Mouse (Mus musculus) neural tube, embryonic 15.5 days (tissue): ENCODE measurements around the gene Trpc7. TPM values are rescaled to one million over a fixed set of nuclear protein-coding genes. Genes with fewer than 3 reads are reported as not detected.

ENCODE experiments used
- ATAC-seq: fragments of 200-750 bp; cut with Nextera tagmentation; 2 replicates; pipeline ENCODE4 v1.8.0; 2017; ENCODE audit warnings: mild to moderate bottlenecking, moderate TSS enrichment, moderate library complexity; ENCODE audit not compliant: low FRiP score
- H3K27ac ChIP-seq: fragments of 300-500 bp; sonication (generic); replicated peaks from 2 replicates; pipeline ENCODE4 v1.5.1; 2015; ENCODE audit warnings: mild to moderate bottlenecking, inconsistent platforms
- H3K27me3 ChIP-seq: fragments of 300-500 bp; sonication (generic); replicated peaks from 2 replicates; pipeline ENCODE4 v1.6.1; 2015; ENCODE audit warnings: inconsistent platforms
- H3K36me3 ChIP-seq: fragments of 300-500 bp; sonication (generic); 2 replicates; pipeline ENCODE4 v1.6.1; 2015; ENCODE audit warnings: inconsistent platforms
- H3K4me1 ChIP-seq: fragments of 300-500 bp; sonication (generic); 2 replicates; pipeline ENCODE4 v1.6.1; 2015; ENCODE audit warnings: inconsistent platforms
- H3K4me2 ChIP-seq: fragments of 300-500 bp; sonication (generic); 2 replicates; pipeline ENCODE4 v1.6.1; 2015; ENCODE audit warnings: inconsistent platforms, mild to moderate bottlenecking, moderate library complexity
- H3K4me3 ChIP-seq: fragments of 300-500 bp; sonication (generic); replicated peaks from 2 replicates; pipeline ENCODE4 v1.5.1; 2015; ENCODE audit warnings: mild to moderate bottlenecking, inconsistent platforms
- H3K9ac ChIP-seq: fragments of 300-500 bp; sonication (generic); replicated peaks from 2 replicates; pipeline ENCODE4 v1.6.1; 2015; ENCODE audit warnings: mild to moderate bottlenecking, inconsistent platforms
- H3K9me3 ChIP-seq: fragments of 300-500 bp; sonication (generic); replicated peaks from 2 replicates; pipeline ENCODE4 v1.6.1; 2016; ENCODE audit warnings: inconsistent platforms
- WGBS: fragments of 180-500 bp; shearing (Covaris S2); methylation state at CpG from one replicate; pipeline ENCODE4 v1.1.7; 2015; ENCODE audit warnings: mixed read lengths; 5-methylcytosine and 5-hydroxymethylcytosine counted together
- polyA plus RNA-seq: library from polyadenylated mRNA; unstranded; fragments of >200 nt; fragmentation: Nextera tagmentation; extraction: Ambion mirVana; gene quantifications from 2 replicates; pipeline ENCODE4 v1.2.1, GENCODE M21; 2015

Trpc7 gene
- polyA plus RNA-seq, 1 experiment from 2014 or later = 3.7 TPM

DNA sequence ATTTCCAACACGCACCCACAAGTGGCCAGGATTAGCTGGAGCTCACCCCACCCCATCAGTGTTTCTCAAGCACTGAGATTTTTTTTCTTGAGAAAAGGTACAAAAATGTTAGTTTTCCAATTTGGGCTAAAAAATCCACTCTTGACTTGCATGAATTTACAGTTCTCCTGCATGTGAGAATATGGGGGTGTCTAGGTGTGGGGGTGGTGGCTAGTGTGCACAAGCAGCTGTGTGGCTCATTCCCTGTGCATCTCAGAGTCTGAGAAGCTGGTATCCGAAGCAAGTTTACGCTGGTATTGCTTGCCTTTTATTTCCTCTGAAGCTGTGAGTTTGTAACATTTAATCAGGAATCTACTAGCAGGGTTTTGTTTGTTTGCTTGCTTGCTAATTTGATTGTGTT lies 105.1 kb downstream of the Trpc7 start:
- H3K36me3 ChIP-seq = no peaks in the 10 kb centered on the region
- peaks cover 9% of the 10 kb centered on the region for H3K4me1 ChIP-seq
- no peak overlapping the region for H3K4me2 ChIP-seq
- no peak overlapping the region for H3K9ac ChIP-seq
- H3K4me3 ChIP-seq = no peak overlapping the region
- 91% methylated on average over 3 of the region's 3 CpGs for WGBS
- H3K9me3 ChIP-seq = no peaks in the 10 kb centered on the region
- no peak for ATAC-seq
- H3K27me3 ChIP-seq = no peaks in the 10 kb centered on the region
- no peak overlapping the region for H3K27ac ChIP-seq

DNA sequence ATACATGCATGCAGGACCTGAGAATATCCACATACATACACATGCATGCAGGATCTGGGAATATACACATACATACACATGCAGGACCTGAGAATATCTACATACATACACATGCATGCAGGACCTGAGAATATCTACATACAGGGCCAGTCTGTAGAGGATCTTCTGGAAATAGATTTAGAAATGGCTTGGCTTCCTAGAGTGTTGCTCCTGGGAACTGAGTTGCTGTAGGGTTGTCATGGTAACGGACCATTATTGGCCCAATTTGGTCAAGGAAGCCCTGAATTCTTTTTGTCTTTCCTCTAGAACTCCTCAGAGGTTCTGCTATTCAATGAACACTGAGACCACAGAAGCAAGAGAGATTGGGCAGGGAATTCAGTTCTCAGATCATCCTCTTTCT lies 113.2 kb downstream of the Trpc7 start:
- no peak for ATAC-seq

DNA sequence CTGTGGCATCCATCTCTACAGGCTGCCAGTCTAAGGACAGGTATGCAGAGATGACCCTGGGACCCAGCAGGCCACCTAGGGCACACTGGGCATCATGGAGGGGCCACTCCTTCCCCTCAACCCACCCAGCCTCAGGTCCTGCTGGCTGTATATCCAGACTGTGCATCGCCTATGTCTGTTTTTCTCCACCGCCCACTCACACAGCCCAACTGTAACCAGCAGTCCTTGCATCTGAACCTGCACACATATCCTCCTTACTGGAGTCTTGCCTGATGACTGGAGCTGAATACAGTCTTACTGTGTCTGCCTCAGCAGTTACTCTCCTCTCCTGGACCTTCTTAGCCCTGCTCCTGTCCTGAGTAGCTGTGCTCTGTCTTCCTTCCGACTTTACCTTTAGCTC lies 114.1 kb downstream of the Trpc7 start:
- no peak for ATAC-seq
- Histone ChIP-seq H3K27me3 (no peaks in the 10 kb centered on the region), H3K9ac (no peak overlapping the region), H3K27ac (peak overlapping the region; percentile 68), H3K36me3 (no peaks in the 10 kb centered on the region), H3K4me2 (no peak overlapping the region), H3K9me3 (no peaks in the 10 kb centered on the region), H3K4me1 (peaks cover 31% of the 10 kb centered on the region), H3K4me3 (no peak overlapping the region)
- 89% methylated on average over 3 of the region's 3 CpGs for WGBS

More for the DNA sequence above, 113.2 kb downstream of the Trpc7 start:
- no peaks in the 10 kb centered on the region for H3K27me3 ChIP-seq
- no peak overlapping the region for H3K27ac ChIP-seq
- H3K9ac ChIP-seq = no peak overlapping the region
- no peaks in the 10 kb centered on the region for H3K9me3 ChIP-seq
- 83% methylated on average over 1 of the region's 1 CpGs for WGBS
- H3K4me3 ChIP-seq = no peak overlapping the region
- peaks cover 31% of the 10 kb centered on the region for H3K4me1 ChIP-seq
- H3K36me3 ChIP-seq = no peaks in the 10 kb centered on the region
- H3K4me2 ChIP-seq = no peak overlapping the region

DNA sequence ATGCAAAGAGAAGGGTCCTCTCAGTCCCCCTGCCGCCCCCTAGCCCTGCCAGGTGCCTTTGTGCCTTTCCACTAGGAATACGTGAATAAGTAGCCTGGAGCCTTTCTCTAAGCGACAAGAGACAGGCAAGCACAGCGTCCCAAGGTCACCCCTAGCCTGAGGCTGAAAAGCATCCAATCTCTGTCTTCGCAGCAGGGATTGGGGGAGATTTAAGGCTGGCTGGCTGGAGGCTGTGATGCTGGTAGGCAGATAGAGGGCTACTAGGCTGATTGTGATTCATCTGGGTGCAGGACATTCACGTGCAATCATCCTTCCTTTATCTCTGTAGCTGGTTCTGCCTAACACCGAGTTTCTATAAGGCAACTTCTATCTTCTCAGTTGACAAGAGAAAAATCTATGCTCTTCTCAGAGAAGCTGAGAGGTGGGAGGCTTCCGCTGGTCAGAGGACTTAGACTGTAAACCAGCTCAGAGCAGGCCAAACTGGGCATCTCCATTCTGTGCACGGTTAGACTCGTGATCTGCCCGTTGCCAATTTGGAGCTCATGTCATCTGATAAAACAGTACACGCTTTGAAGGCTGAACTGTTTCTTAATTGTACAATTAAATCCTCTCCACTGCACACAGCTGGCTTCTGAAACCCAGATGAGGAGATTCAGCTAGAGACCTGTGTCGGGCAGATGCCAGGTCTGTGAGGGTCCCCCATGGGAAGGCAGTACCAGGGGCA lies 114.9 kb downstream of the Trpc7 start:
- Histone ChIP-seq H3K36me3 (no peaks in the 10 kb centered on the region), H3K4me1 (peaks cover 31% of the 10 kb centered on the region), H3K9ac (0 out of 2 replicates have a peak overlapping the region, but pooled peaks have one; percentile 15), H3K9me3 (no peaks in the 10 kb centered on the region), H3K4me3 (no peak overlapping the region), H3K4me2 (no peak overlapping the region), H3K27me3 (no peaks in the 10 kb centered on the region), H3K27ac (peak overlapping the region; percentile 68)
- 40% methylated on average over 13 of the region's 13 CpGs for WGBS
- ATAC-seq = peak; percentile 54

DNA sequence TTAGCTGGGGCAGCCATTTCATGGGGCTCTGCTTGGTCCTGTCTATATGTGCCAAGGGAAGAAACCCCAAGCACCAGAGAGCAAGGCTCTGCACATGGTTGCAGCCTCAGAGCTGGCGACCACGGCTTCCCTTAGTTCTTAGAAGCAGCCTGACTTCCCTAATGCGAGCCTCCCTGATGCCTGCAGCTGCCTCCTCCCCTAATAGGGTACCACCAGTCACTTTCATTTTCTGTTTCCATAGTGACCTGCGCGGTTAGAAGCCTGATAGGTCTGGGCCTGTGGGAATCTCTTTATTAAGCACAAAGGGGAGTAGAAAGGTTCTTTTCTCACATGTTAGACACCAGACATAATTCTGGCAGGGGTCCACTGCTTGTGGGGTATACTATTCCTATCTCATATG lies 121.5 kb downstream of the Trpc7 start:
- Histone ChIP-seq H3K9ac (no peak overlapping the region), H3K36me3 (no peaks in the 10 kb centered on the region), H3K27ac (peak overlapping the region; percentile 48), H3K4me2 (no peak overlapping the region), H3K27me3 (no peaks in the 10 kb centered on the region), H3K4me1 (peaks cover 27% of the 10 kb centered on the region), H3K9me3 (no peaks in the 10 kb centered on the region), H3K4me3 (no peak overlapping the region)
- WGBS = 9% methylated on average over 5 of the region's 5 CpGs
- peak; percentile 70; the same call in 1 of the 2 replicates for ATAC-seq

DNA sequence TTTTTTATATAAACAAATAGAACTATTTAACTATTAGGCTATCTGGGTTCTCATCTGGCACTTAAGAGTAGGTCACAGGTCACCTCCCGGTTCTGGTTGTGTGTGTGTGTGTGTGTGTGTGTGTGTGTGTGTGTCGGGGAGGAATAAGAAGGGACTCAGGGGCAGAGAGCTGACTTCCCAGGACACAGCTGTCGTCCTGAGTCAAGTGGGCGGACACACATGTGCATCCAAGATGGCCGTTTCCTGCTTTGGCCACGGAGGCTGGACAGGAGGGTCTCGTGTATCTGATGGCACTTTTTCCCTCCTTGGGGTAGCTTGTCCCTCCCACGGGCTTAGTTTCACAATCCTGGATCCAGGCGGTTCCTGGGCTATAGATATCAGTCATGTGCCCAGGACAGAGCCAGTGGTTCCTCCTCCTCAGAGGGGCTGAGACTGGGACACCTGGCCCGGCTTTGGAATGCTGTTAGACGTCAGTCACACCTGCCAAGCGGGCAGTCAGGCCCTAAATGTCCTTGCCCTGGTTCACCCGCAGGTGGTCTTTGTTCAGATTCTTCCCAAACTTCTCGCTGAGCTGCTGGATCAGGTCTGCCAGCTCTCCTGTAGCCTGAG lies 122.4 kb downstream of the Trpc7 start:
- 68% methylated on average over 14 of the region's 14 CpGs for WGBS

DNA sequence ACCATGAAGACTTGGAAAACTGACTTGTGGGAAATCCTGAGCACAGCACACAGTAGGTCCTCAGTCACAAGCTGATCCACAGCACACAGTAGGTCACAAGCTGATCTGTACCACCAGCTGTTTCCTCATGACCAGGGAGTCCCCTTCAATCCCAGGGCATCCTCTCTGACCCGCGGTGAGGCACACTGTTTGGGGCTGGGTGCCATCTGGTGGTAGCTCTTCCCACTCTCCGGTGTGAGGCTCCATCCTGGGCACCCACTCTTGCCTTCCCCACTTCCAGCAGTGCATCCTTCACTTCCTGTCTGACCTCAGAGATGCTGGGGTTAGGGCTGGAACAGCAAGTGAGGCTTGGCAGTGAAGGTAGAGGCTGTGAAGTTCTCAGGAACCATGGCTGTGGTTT lies 123.2 kb downstream of the Trpc7 start:
- H3K9ac ChIP-seq = no peak overlapping the region
- no peak overlapping the region for H3K27ac ChIP-seq
- no peak for ATAC-seq
- H3K4me2 ChIP-seq = no peak overlapping the region
- peaks cover 27% of the 10 kb centered on the region for H3K4me1 ChIP-seq
- H3K27me3 ChIP-seq = no peaks in the 10 kb centered on the region
- no peak overlapping the region for H3K4me3 ChIP-seq
- 56% methylated on average over 3 of the region's 3 CpGs for WGBS
- no peaks in the 10 kb centered on the region for H3K36me3 ChIP-seq
- H3K9me3 ChIP-seq = no peaks in the 10 kb centered on the region

More for the DNA sequence above, 122.4 kb downstream of the Trpc7 start:
- H3K27me3 ChIP-seq = no peaks in the 10 kb centered on the region
- no peak for ATAC-seq
- no peaks in the 10 kb centered on the region for H3K36me3 ChIP-seq
- no peaks in the 10 kb centered on the region for H3K9me3 ChIP-seq
- no peak overlapping the region for H3K9ac ChIP-seq
- no peak overlapping the region for H3K27ac ChIP-seq
- H3K4me2 ChIP-seq = no peak overlapping the region
- H3K4me1 ChIP-seq = peaks cover 27% of the 10 kb centered on the region
- H3K4me3 ChIP-seq = no peak overlapping the region

DNA sequence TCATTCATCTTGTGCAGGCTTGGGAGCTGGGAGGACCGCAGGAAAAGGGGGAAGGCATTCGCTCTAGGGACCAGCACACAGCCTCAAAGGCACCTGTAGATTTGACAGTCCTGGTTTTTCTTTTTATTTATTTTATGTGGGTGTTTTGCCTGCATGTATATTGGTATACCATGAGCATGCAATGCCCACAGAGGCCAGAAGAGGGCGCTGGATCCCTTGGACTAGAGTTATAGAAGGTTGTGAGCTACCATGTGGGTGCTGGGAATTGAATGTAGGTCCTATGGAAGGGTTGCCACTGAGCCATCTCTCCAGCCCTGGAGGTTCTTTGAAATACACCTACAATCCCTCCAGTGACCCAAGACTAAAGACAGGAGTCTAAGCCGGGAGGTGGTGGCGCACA lies 125.0 kb downstream of the Trpc7 start:
- 73% methylated on average over 5 of the region's 5 CpGs for WGBS
- H3K9ac ChIP-seq = no peak overlapping the region
- ATAC-seq = no peak
- peaks cover 34% of the 10 kb centered on the region for H3K4me1 ChIP-seq
- H3K4me2 ChIP-seq = no peak overlapping the region
- no peaks in the 10 kb centered on the region for H3K27me3 ChIP-seq
- H3K36me3 ChIP-seq = no peaks in the 10 kb centered on the region
- H3K4me3 ChIP-seq = no peak overlapping the region
- H3K9me3 ChIP-seq = no peaks in the 10 kb centered on the region
- H3K27ac ChIP-seq = peak overlapping the region; percentile 30; the same call in 1 of the 2 replicates

DNA sequence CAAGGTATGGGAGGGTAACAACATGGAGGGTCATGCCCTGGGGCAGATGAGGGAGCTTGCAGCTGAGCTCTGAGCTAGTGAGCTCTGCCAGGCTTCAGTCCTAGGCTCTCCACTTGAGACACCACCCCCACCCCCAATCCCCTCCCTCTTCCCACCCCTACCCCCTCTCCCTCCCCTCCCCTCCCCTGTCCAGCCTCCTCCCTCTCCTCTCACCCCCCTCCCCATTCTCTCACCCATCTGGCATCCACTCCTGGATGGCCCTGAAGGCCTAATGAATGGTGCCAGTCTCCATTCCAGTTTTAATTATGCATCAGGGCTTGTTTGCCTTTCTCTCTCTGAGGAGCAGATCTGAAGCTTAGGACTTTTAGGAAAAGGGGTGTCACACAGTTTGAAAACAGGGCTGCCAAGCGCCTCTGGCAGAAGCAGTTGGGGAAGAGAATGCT lies 125.6 kb downstream of the Trpc7 start:
- 58% methylated on average over 1 of the region's 1 CpGs for WGBS
- H3K27me3 ChIP-seq = no peaks in the 10 kb centered on the region
- 0 out of 2 replicates have a peak, but pooled peaks have one; percentile 6 for ATAC-seq
- H3K4me2 ChIP-seq = no peak overlapping the region
- no peak overlapping the region for H3K4me3 ChIP-seq
- H3K4me1 ChIP-seq = peaks cover 39% of the 10 kb centered on the region
- H3K36me3 ChIP-seq = no peaks in the 10 kb centered on the region
- H3K27ac ChIP-seq = peak overlapping the region; percentile 30; the same call in 1 of the 2 replicates
- H3K9ac ChIP-seq = no peak overlapping the region
- H3K9me3 ChIP-seq = no peaks in the 10 kb centered on the region

DNA sequence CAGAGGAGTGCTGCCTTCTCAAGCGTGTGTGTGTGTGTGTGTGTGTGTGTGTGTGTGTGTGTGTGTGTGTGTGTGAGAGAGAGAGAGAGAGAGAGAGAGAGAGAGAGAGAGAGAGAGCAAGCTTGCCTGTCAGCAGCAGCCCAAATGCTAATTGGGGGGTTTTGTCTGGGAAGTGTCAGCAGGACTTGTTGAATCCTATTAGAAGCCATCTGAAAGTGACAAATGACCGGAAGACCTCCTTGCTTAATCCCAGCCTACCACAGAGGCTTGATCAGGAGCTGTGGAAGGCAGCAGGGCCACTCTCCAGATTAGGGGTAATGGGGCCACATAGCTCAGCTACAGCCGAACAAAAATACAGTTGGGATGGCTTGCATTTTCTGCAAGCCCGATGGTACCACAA lies 126.4 kb downstream of the Trpc7 start:
- H3K4me3 ChIP-seq = no peak overlapping the region
- no peak for ATAC-seq
- no peaks in the 10 kb centered on the region for H3K27me3 ChIP-seq
- no peak overlapping the region for H3K4me2 ChIP-seq
- no peaks in the 10 kb centered on the region for H3K36me3 ChIP-seq
- no peak overlapping the region for H3K27ac ChIP-seq
- H3K4me1 ChIP-seq = peaks cover 35% of the 10 kb centered on the region
- no peak overlapping the region for H3K9ac ChIP-seq
- 50% methylated on average over 4 of the region's 4 CpGs for WGBS
- H3K9me3 ChIP-seq = no peaks in the 10 kb centered on the region

DNA sequence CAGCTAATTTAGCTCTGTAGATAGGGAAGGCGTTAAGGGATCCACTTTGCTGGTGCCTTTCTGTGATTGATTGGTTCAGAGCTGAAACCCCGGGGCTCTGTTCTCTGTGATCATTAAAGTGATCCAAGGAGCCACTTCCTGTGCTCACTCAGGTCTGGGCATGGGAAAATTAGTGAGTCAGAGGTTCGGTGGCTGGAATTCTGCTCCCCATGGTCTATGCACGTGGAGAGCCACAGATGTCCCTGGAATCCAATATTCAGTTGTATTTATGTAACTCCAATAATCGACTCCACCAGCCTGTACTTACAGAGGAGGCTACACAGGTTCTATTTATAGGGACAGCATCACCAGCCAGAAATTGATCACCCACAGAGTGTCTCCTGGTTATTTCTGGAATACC lies 129.6 kb downstream of the Trpc7 start:
- Histone ChIP-seq H3K9me3 (no peaks in the 10 kb centered on the region), H3K4me2 (no peak overlapping the region), H3K9ac (no peak overlapping the region), H3K4me3 (no peak overlapping the region), H3K4me1 (peaks cover 40% of the 10 kb centered on the region), H3K27ac (no peak overlapping the region), H3K36me3 (no peaks in the 10 kb centered on the region), H3K27me3 (no peaks in the 10 kb centered on the region)
- 46% methylated on average over 5 of the region's 5 CpGs for WGBS
- no peak for ATAC-seq
